In genomic region chr6:145450628-145451403, GRCm38 (mm10) we compare ENCODE assay signal across 11 mouse cellular contexts.
DNase-seq lines count a peak whose midpoint lies in the region; ATAC-seq lines count a peak whose summit lies in the region.
"Had no signal": no experiment of that assay in that cellular context is flagged by ENCODE, and none has a peak within 500 bp of the region (broad histone marks: within the 10 kb centered on the region; RNA-seq: fewer than 3 reads in every experiment).

No protein-coding gene starts in this region.

- DNase-seq in gastrocnemius, adult 18-20 months (ENCODE audit: low spot score) = peak; percentile 53
- no peak for DNase-seq in gastrocnemius, postnatal 10 days
- peak; percentile 70 for DNase-seq in 3T3-L1 (ENCODE audit: low read depth, low spot score)
- DNase-seq in left cerebral cortex, postnatal 36 days (ENCODE audit: low spot score in 2 of 2) = peak; percentile 15 to 54
- DNase-seq in thymus, postnatal 14 days = no peak
- no peak for DNase-seq in cerebellum, adult 8-10 months
- DNase-seq: B cell, adult 2 months had no signal

- H3K27ac ChIP-seq in heart, embryonic 11.5 days (ENCODE audit: low read depth, low read length) = 0 out of 2 replicates have a peak overlapping the region, but pooled peaks have one; percentile 35
- H3K27ac ChIP-seq: embryonic facial prominence, embryonic 12.5 days had no signal

- H3K4me1 ChIP-seq in heart, embryonic 11.5 days (ENCODE audit: control insufficient read depth, insufficient read depth, low read length) = peaks cover 14% of the 10 kb centered on the region; the same call in 1 of the 2 replicates

- intact Hi-C loops in left cerebral cortex, postnatal 36 days (cut with DNase I) = no loop called here

- ATAC-seq in heart, embryonic 11.5 days (replicated peaks; ENCODE audit: insufficient number of reproducible peaks, low FRiP score, low TSS enrichment) = no peak
- no peak for ATAC-seq in erythroblast, adult 5-6 weeks (replicated peaks; ENCODE audit: low FRiP score, poor library complexity, severe bottlenecking)

- H3K36me3 ChIP-seq in heart, embryonic 11.5 days (ENCODE audit: control insufficient read depth, insufficient read depth, low read length) = no peaks in the 10 kb centered on the region
- H3K36me3 ChIP-seq: embryonic facial prominence, embryonic 12.5 days had no signal

- H3K27me3 ChIP-seq in heart, embryonic 11.5 days (ENCODE audit: control insufficient read depth, insufficient read depth, low read length) = no peaks in the 10 kb centered on the region

- peak overlapping the region; percentile 35; the same call in 1 of the 2 replicates for H3K4me2 ChIP-seq in heart, embryonic 11.5 days
- H3K4me2 ChIP-seq: embryonic facial prominence, embryonic 12.5 days had no signal

- H3K4me3 ChIP-seq in heart, embryonic 11.5 days (ENCODE audit: low read depth, low read length) = no peak overlapping the region
- H3K4me3 ChIP-seq: embryonic facial prominence, embryonic 12.5 days; myocyte had no signal

- H3K9me3 ChIP-seq in heart, embryonic 11.5 days (replicated peaks; ENCODE audit: control insufficient read depth, low read length) = no peaks in the 10 kb centered on the region
- H3K9me3 ChIP-seq: embryonic facial prominence, embryonic 12.5 days had no signal

- WGBS in heart, embryonic 11.5 days (ENCODE audit: insufficient replicate concordance) = 62% methylated on average over 15 of the region's 15 CpGs

- H3K9ac ChIP-seq in heart, embryonic 11.5 days (ENCODE audit: low read depth, low read length) = 0 out of 2 replicates have a peak overlapping the region, but pooled peaks have one; percentile 22
- H3K9ac ChIP-seq: embryonic facial prominence, embryonic 12.5 days had no signal

Comparison
In these comparisons a context has a peak if more than half of its experiments do, and no peak if none do; other contexts are left out.
1. DNase-seq: peak in gastrocnemius, adult 18-20 months (single experiment), 3T3-L1 (single experiment) and left cerebral cortex, postnatal 36 days (2 of 2); none in gastrocnemius, postnatal 10 days (single experiment), thymus, postnatal 14 days (single experiment) and cerebellum, adult 8-10 months (single experiment).